Comparison of ENCODE assay signal across 18 mouse cellular contexts in genomic region chr5:122893270-122893669, GRCm38 (mm10).
"Had no signal": no experiment of that assay in that cellular context is flagged by ENCODE, and none has a peak within 500 bp of the region (broad histone marks: within the 10 kb centered on the region; RNA-seq: fewer than 3 reads in every experiment).

No protein-coding gene starts in this region.

- H3K4me3 ChIP-seq: embryonic facial prominence, embryonic 10.5 days; embryonic facial prominence, embryonic 12.5 days; embryonic facial prominence, embryonic 13.5 days; embryonic facial prominence, embryonic 15.5 days; erythroblast, embryonic 14.5 days; forebrain, embryonic 10.5 days; forebrain, embryonic 12.5 days; forebrain, embryonic 13.5 days; forebrain, embryonic 15.5 days; gastrocnemius, adult 2 months; heart, adult 2 months; heart, embryonic 10.5 days had no signal

- H3K4me2 ChIP-seq: embryonic facial prominence, embryonic 12.5 days; embryonic facial prominence, embryonic 13.5 days; embryonic facial prominence, embryonic 15.5 days; forebrain, embryonic 12.5 days; forebrain, embryonic 13.5 days; forebrain, embryonic 15.5 days had no signal

- H3K9me3 ChIP-seq: embryonic facial prominence, embryonic 10.5 days; embryonic facial prominence, embryonic 12.5 days; embryonic facial prominence, embryonic 13.5 days; embryonic facial prominence, embryonic 15.5 days; forebrain, embryonic 10.5 days; forebrain, embryonic 12.5 days; forebrain, embryonic 13.5 days; forebrain, embryonic 15.5 days; heart, embryonic 10.5 days had no signal

- ATAC-seq: forebrain, embryonic 13.5 days; forebrain, embryonic 14.5 days; forebrain, embryonic 15.5 days; forebrain, embryonic 16.5 days; forebrain, postnatal 0 days had no signal

- H3K36me3 ChIP-seq: embryonic facial prominence, embryonic 15.5 days; forebrain, embryonic 15.5 days had no signal

- H3K27ac ChIP-seq: embryonic facial prominence, embryonic 10.5 days; embryonic facial prominence, embryonic 12.5 days; embryonic facial prominence, embryonic 13.5 days; embryonic facial prominence, embryonic 15.5 days; forebrain, embryonic 10.5 days; forebrain, embryonic 12.5 days; forebrain, embryonic 13.5 days; forebrain, embryonic 15.5 days; gastrocnemius, adult 2 months; heart, adult 2 months; heart, embryonic 10.5 days had no signal

- H3K9ac ChIP-seq: embryonic facial prominence, embryonic 12.5 days; embryonic facial prominence, embryonic 13.5 days; embryonic facial prominence, embryonic 15.5 days; forebrain, embryonic 12.5 days; forebrain, embryonic 13.5 days; forebrain, embryonic 15.5 days; forebrain, postnatal 0 days had no signal

- DNase-seq: gastrocnemius, postnatal 14 days; gastrocnemius, postnatal 25 days; gastrocnemius, postnatal 36 days had no signal

- H3K27me3 ChIP-seq: embryonic facial prominence, embryonic 12.5 days; embryonic facial prominence, embryonic 13.5 days; embryonic facial prominence, embryonic 15.5 days; forebrain, embryonic 12.5 days; forebrain, embryonic 13.5 days; forebrain, embryonic 15.5 days had no signal
